Mouse (Mus musculus) intestine, embryonic 16.5 days (tissue): Measurements from ENCODE around the gene Tbx19. TPM values are rescaled to one million over a fixed set of nuclear protein-coding genes. Genes with fewer than 3 reads are reported as not detected.

ENCODE experiments used
- polyA plus RNA-seq: library from polyadenylated mRNA; unstranded; fragments of >200 nt; fragmentation: Nextera tagmentation; extraction: Ambion mirVana; gene quantifications from 2 replicates; pipeline ENCODE4 v1.2.1, GENCODE M21; 2015

The Tbx19 gene
- polyA plus RNA-seq, 1 experiment from 2014 or later = not detected

Other genes with a start within 250 kb of the Tbx19 start
- gene Xcl1, start 225.2 kb downstream of the Tbx19 start, polyA plus RNA-seq = 0.46 and 1.1 TPM in 2 replicates
- gene Sft2d2, start 33.7 kb upstream of the Tbx19 start, polyA plus RNA-seq = 28.6 and 33.3 TPM in 2 replicates
- 77.9 and 83.9 TPM in 2 replicates for gene Tiprl, start 76.2 kb upstream of the Tbx19 start, polyA plus RNA-seq
- 0.69 and 0.81 TPM in 2 replicates for gene Gpr161, start 135.0 kb upstream of the Tbx19 start, polyA plus RNA-seq